Mouse (Mus musculus): Measurements from ENCODE around the gene Chmp4b.

DNA sequence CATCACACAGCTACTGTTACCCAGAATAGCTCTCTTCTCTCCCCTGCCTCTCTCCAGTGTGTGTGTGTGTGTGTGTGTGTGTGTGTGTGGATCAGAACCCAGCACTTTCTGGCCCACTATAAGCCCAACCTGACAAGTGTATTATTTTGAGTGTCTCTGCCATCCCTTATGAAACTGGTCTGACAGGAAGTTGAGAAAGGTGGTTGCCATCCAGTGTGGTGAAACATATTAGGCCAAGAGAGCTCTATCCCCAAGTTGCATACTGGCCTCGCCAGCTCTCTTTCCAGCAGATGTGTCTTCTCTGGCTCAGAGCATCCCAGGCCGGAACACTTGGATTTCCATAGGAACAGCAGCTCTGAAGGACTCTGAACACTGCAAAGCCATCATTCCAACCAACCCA, 48.7 kb downstream of the Chmp4b start:
- TF ChIP-seq CTCF (IDR thresholded peaks at IDR 0.05; ENCODE audit: low read depth) (no peak), EP300 (IDR thresholded peaks at IDR 0.05; ENCODE audit: low read depth) (no peak)

All from liver, postnatal 0 days (tissue).